Mouse (Mus musculus) midbrain, embryonic 15.5 days (tissue): Measurements from ENCODE around the gene Fadd. TPM values are rescaled to one million over a fixed set of nuclear protein-coding genes. Genes with fewer than 3 reads are reported as not detected.

ENCODE experiments used
- ATAC-seq: fragments of 200-750 bp; cut with Nextera tagmentation; replicated peaks from 2 replicates; pipeline ENCODE4 v1.8.0; 2017; ENCODE audit warnings: moderate TSS enrichment
- H3K27ac ChIP-seq: fragments of 300-500 bp; sonication (generic); 2 replicates; pipeline ENCODE4 v1.5.1; 2015; ENCODE audit warnings: mild to moderate bottlenecking, inconsistent platforms
- H3K27me3 ChIP-seq: fragments of 300-500 bp; sonication (generic); replicated peaks from 2 replicates; pipeline ENCODE4 v1.6.1; 2015; ENCODE audit warnings: inconsistent platforms
- H3K36me3 ChIP-seq: fragments of 300-500 bp; sonication (generic); replicated peaks from 2 replicates; pipeline ENCODE4 v1.6.1; 2015; ENCODE audit warnings: inconsistent platforms
- H3K4me1 ChIP-seq: fragments of 300-500 bp; sonication (generic); 2 replicates; pipeline ENCODE4 v1.6.1; 2015; ENCODE audit warnings: inconsistent platforms
- H3K4me2 ChIP-seq: fragments of 300-500 bp; sonication (generic); 2 replicates; pipeline ENCODE4 v1.6.1; 2015; ENCODE audit warnings: inconsistent platforms, mild to moderate bottlenecking, moderate library complexity
- H3K4me3 ChIP-seq: fragments of 300-500 bp; sonication (generic); 2 replicates; pipeline ENCODE4 v1.5.1; 2015; ENCODE audit warnings: mild to moderate bottlenecking, inconsistent platforms
- H3K9ac ChIP-seq: fragments of 300-500 bp; sonication (generic); 2 replicates; pipeline ENCODE4 v1.6.1; 2015; ENCODE audit warnings: mild to moderate bottlenecking, inconsistent platforms
- H3K9me3 ChIP-seq: fragments of 300-500 bp; sonication (generic); 2 replicates; pipeline ENCODE4 v1.6.1; 2016; ENCODE audit warnings: inconsistent platforms
- WGBS: fragments of 180-500 bp; shearing (Covaris S2); methylation state at CpG from one replicate; pipeline ENCODE4 v1.1.7; 2015; ENCODE audit warnings: mixed read lengths; 5-methylcytosine and 5-hydroxymethylcytosine counted together
- polyA plus RNA-seq: library from polyadenylated mRNA; unstranded; fragments of >200 nt; fragmentation: Nextera tagmentation; extraction: Ambion mirVana; gene quantifications from 2 replicates; pipeline ENCODE4 v1.2.1, GENCODE M21; 2015

Fadd gene
- 5.1 and 5.4 TPM in 2 replicates for polyA plus RNA-seq

GRCm38 (mm10) chr7:144582284-144582980, at the start of gene Fadd:
Fadd (minus strand) TSS chr7:144582463.
- Histone ChIP-seq H3K9me3 (no peaks in the 10 kb centered on the region), H3K27ac (peak within 1 kb of the TSS; percentile 91), H3K9ac (peak within 1 kb of the TSS; percentile 85), H3K36me3 (peaks cover 16% of the 10 kb centered on the region; the same call in 1 of the 2 replicates), H3K4me1 (peaks cover 22% of the 10 kb centered on the region), H3K4me2 (peak within 1 kb of the TSS; percentile 82), H3K27me3 (no peaks in the 10 kb centered on the region), H3K4me3 (peak within 1 kb of the TSS; percentile 92)
- 1% methylated on average over 34 of the region's 34 CpGs for WGBS
- ATAC-seq: peak; percentile 91

- ATAC-seq: no peak
- H3K27me3 ChIP-seq: peaks cover 10% of the 10 kb centered on the region; the same call in 1 of the 2 replicates
- 86% methylated on average over 3 of the region's 3 CpGs for WGBS
These were observed 48.4 kb upstream of the Fadd start for GRCm38 (mm10) chr7:144630622-144631021.

GRCm38 (mm10) chr7:144628334-144628915, 46.2 kb upstream of the Fadd start:
- no peaks in the 10 kb centered on the region for H3K9me3 ChIP-seq
- peak; percentile 88 for ATAC-seq
- H3K4me1 ChIP-seq: peaks cover 30% of the 10 kb centered on the region
- 4% methylated on average over 3 of the region's 3 CpGs for WGBS
- H3K4me3 ChIP-seq: no peak overlapping the region
- no peaks in the 10 kb centered on the region for H3K36me3 ChIP-seq
- H3K27me3 ChIP-seq: peaks cover 15% of the 10 kb centered on the region
- H3K9ac ChIP-seq: no peak overlapping the region
- H3K4me2 ChIP-seq: no peak overlapping the region
- H3K27ac ChIP-seq: peak overlapping the region; percentile 65

More at GRCm38 (mm10) chr7:144630622-144631021, 48.4 kb upstream of the Fadd start:
- no peak overlapping the region for H3K4me2 ChIP-seq
- H3K4me1 ChIP-seq: peaks cover 30% of the 10 kb centered on the region
- H3K9me3 ChIP-seq: no peaks in the 10 kb centered on the region
- H3K36me3 ChIP-seq: no peaks in the 10 kb centered on the region
- no peak overlapping the region for H3K9ac ChIP-seq
- H3K4me3 ChIP-seq: no peak overlapping the region
- H3K27ac ChIP-seq: no peak overlapping the region

- H3K4me1 ChIP-seq: peaks cover 30% of the 10 kb centered on the region
- H3K27me3 ChIP-seq: peaks cover 13% of the 10 kb centered on the region
- no peaks in the 10 kb centered on the region for H3K9me3 ChIP-seq
- H3K4me2 ChIP-seq: no peak overlapping the region
- 9% methylated on average over 13 of the region's 13 CpGs for WGBS
- H3K9ac ChIP-seq: no peak overlapping the region
- no peaks in the 10 kb centered on the region for H3K36me3 ChIP-seq
- peak overlapping the region; percentile 65 for H3K27ac ChIP-seq
- no peak overlapping the region for H3K4me3 ChIP-seq
- ATAC-seq: peak; percentile 84
These were observed 45.5 kb upstream of the Fadd start for GRCm38 (mm10) chr7:144627606-144628333.

GRCm38 (mm10) chr7:144626042-144626441, 43.8 kb upstream of the Fadd start:
- H3K27ac ChIP-seq: 0 out of 2 replicates have a peak overlapping the region, but pooled peaks have one; percentile 65
- H3K36me3 ChIP-seq: no peaks in the 10 kb centered on the region
- peaks cover 36% of the 10 kb centered on the region for H3K4me1 ChIP-seq
- H3K9me3 ChIP-seq: no peaks in the 10 kb centered on the region
- 82% methylated on average over 2 of the region's 2 CpGs for WGBS
- H3K4me3 ChIP-seq: no peak overlapping the region
- H3K27me3 ChIP-seq: peaks cover 10% of the 10 kb centered on the region; the same call in 1 of the 2 replicates
- no peak overlapping the region for H3K9ac ChIP-seq
- H3K4me2 ChIP-seq: no peak overlapping the region
- ATAC-seq: no peak

- Histone ChIP-seq H3K36me3 (no peaks in the 10 kb centered on the region), H3K9ac (no peak overlapping the region), H3K27ac (peak overlapping the region; percentile 16; the same call in 1 of the 2 replicates), H3K4me3 (no peak overlapping the region), H3K9me3 (no peaks in the 10 kb centered on the region), H3K27me3 (peaks cover 5% of the 10 kb centered on the region; the same call in 1 of the 2 replicates), H3K4me1 (peaks cover 9% of the 10 kb centered on the region), H3K4me2 (no peak overlapping the region)
- 50% methylated on average over 22 of the region's 22 CpGs for WGBS
- peak; percentile 69 for ATAC-seq
These were observed 38.7 kb upstream of the Fadd start for GRCm38 (mm10) chr7:144620721-144621681.

- ATAC-seq: no peak
- H3K36me3 ChIP-seq: no peaks in the 10 kb centered on the region
- H3K9ac ChIP-seq: no peak overlapping the region
- peaks cover 9% of the 10 kb centered on the region for H3K4me1 ChIP-seq
- H3K4me3 ChIP-seq: no peak overlapping the region
- H3K4me2 ChIP-seq: no peak overlapping the region
- peaks cover 5% of the 10 kb centered on the region; the same call in 1 of the 2 replicates for H3K27me3 ChIP-seq
- no peak overlapping the region for H3K27ac ChIP-seq
- no peaks in the 10 kb centered on the region for H3K9me3 ChIP-seq
These were observed 38.1 kb upstream of the Fadd start for GRCm38 (mm10) chr7:144620315-144620714.

DNA sequence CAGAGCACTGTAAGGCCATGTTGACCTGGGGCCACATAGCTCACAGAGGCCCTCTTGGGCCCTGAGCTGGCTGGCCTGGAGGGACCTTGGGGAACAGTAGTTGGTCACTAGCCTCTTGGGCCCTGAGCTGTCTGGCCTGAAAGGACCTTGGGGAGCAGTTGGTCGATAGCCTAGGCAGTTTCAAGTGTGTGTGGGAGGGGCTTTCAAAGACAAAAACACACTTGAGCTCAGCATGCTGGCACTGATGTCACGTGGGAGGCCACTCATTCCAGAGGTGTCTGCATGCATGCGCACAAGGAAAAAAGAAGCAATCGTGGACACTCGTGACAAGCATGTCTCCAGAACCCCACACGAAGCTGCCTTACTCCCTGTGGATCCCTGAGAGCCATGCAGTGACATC, 33.1 kb upstream of the Fadd start:
- H3K27me3 ChIP-seq: no peaks in the 10 kb centered on the region
- no peaks in the 10 kb centered on the region for H3K9me3 ChIP-seq
- no peak overlapping the region for H3K27ac ChIP-seq
- H3K9ac ChIP-seq: no peak overlapping the region
- H3K4me1 ChIP-seq: no peaks in the 10 kb centered on the region
- no peak overlapping the region for H3K4me2 ChIP-seq
- ATAC-seq: no peak
- 79% methylated on average over 6 of the region's 6 CpGs for WGBS
- no peak overlapping the region for H3K4me3 ChIP-seq
- H3K36me3 ChIP-seq: no peaks in the 10 kb centered on the region

DNA sequence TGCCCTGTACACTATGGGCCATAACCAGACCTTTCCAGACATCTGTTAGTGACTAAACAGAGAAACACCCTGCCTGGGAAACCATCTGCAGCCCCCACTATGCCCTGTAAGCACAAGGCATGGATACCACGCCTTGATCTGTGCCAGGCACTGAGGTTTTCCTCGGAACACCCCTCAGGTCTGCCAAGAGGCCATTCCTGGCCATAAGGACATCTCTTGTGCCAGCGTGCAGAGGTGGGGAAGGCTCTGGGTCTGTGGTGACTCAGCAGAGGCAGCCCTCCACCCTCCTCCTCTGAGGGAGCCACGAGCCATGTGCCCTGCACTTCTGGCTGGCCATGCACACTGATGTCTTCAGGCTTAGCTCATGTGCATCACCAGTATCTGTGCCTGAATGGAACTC, 30.6 kb upstream of the Fadd start:
- H3K4me3 ChIP-seq: no peak overlapping the region
- no peak overlapping the region for H3K27ac ChIP-seq
- H3K27me3 ChIP-seq: no peaks in the 10 kb centered on the region
- no peaks in the 10 kb centered on the region for H3K36me3 ChIP-seq
- no peak overlapping the region for H3K4me2 ChIP-seq
- no peak overlapping the region for H3K9ac ChIP-seq
- H3K9me3 ChIP-seq: no peaks in the 10 kb centered on the region
- ATAC-seq: no peak
- no peaks in the 10 kb centered on the region for H3K4me1 ChIP-seq
- WGBS: 83% methylated on average over 4 of the region's 4 CpGs

GRCm38 (mm10) chr7:144612351-144612750, 30.1 kb upstream of the Fadd start:
- 87% methylated on average over 4 of the region's 4 CpGs for WGBS
- no peaks in the 10 kb centered on the region for H3K27me3 ChIP-seq
- ATAC-seq: no peak
- no peaks in the 10 kb centered on the region for H3K36me3 ChIP-seq
- H3K4me2 ChIP-seq: no peak overlapping the region
- no peaks in the 10 kb centered on the region for H3K9me3 ChIP-seq
- no peak overlapping the region for H3K27ac ChIP-seq
- H3K4me1 ChIP-seq: no peaks in the 10 kb centered on the region
- no peak overlapping the region for H3K9ac ChIP-seq
- no peak overlapping the region for H3K4me3 ChIP-seq

DNA sequence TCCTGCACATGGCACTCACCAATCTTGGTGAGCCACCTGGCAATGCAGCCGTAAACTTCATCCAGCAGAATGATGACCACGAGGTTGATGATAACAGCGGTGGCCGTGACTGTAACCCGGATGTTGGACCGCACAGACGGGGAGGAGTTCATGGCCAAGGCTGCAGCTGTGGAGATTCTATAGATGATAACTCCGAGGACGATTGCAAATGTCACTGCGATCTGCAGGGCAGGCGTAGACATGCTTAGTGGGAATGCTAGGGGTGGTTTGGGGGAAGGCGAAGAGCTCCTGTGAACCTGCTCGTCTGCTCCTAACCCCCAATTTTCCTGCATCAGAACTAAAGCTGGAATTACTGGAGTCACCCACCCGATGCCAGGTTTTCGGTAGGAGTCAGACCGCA, 29.3 kb upstream of the Fadd start:
- H3K4me3 ChIP-seq: no peak overlapping the region
- no peak overlapping the region for H3K9ac ChIP-seq
- no peaks in the 10 kb centered on the region for H3K9me3 ChIP-seq
- no peaks in the 10 kb centered on the region for H3K36me3 ChIP-seq
- H3K27me3 ChIP-seq: no peaks in the 10 kb centered on the region
- WGBS: 94% methylated on average over 16 of the region's 16 CpGs
- ATAC-seq: no peak
- H3K4me2 ChIP-seq: no peak overlapping the region
- H3K27ac ChIP-seq: no peak overlapping the region
- H3K4me1 ChIP-seq: no peaks in the 10 kb centered on the region
